Mouse (Mus musculus) thymus, postnatal 14 days (tissue): Measurements from ENCODE around the gene Slc45a3.
A peak's percentile ranks its signal among the peaks of the same experiment; 100 is the strongest.

Source experiments
- DNase-seq: peaks from one replicate; pipeline ENCODE4 v3.0.0; 2021

The Slc45a3 gene

GRCm38 (mm10) chr1:131965818-131966217 is 3.1 kb downstream of the Slc45a3 start:
- DNase-seq = no peak

- peak; percentile 41 for DNase-seq
Observed at GRCm38 (mm10) chr1:131967336-131967735, 4.6 kb downstream of the Slc45a3 start.

- DNase-seq = no peak
Observed at GRCm38 (mm10) chr1:131968556-131968955, 5.8 kb downstream of the Slc45a3 start.

- DNase-seq = no peak
Observed at GRCm38 (mm10) chr1:131968983-131969382, 6.2 kb downstream of the Slc45a3 start.

- no peak for DNase-seq
Observed at GRCm38 (mm10) chr1:131969825-131970224, 7.1 kb downstream of the Slc45a3 start.

GRCm38 (mm10) chr1:131970322-131970660 is 7.5 kb downstream of the Slc45a3 start:
- no peak for DNase-seq

GRCm38 (mm10) chr1:131970661-131971520 is 8.1 kb downstream of the Slc45a3 start:
- DNase-seq = peak; percentile 37

GRCm38 (mm10) chr1:131971771-131972497 is 9.2 kb downstream of the Slc45a3 start:
- peak; percentile 45 for DNase-seq

- no peak for DNase-seq
Observed at GRCm38 (mm10) chr1:131972498-131973334, 9.9 kb downstream of the Slc45a3 start.

GRCm38 (mm10) chr1:131973991-131974390 is 11.2 kb downstream of the Slc45a3 start:
- no peak for DNase-seq

- no peak for DNase-seq
Observed at GRCm38 (mm10) chr1:131976886-131977285, 14.1 kb downstream of the Slc45a3 start.

GRCm38 (mm10) chr1:131980471-131980870 is 17.7 kb downstream of the Slc45a3 start:
- no peak for DNase-seq

GRCm38 (mm10) chr1:131981378-131982013 is 18.7 kb downstream of the Slc45a3 start:
- DNase-seq = peak; percentile 82

GRCm38 (mm10) chr1:131982907-131983306 is 20.1 kb downstream of the Slc45a3 start:
- peak; percentile 89 for DNase-seq

- DNase-seq = no peak
Observed at GRCm38 (mm10) chr1:131983806-131984205, 21.0 kb downstream of the Slc45a3 start.

GRCm38 (mm10) chr1:131987432-131987831 is 24.7 kb downstream of the Slc45a3 start:
- DNase-seq = no peak

- no peak for DNase-seq
Observed at GRCm38 (mm10) chr1:131989476-131989875, 26.7 kb downstream of the Slc45a3 start.

- DNase-seq = no peak
Observed at GRCm38 (mm10) chr1:131990083-131990760, 27.5 kb downstream of the Slc45a3 start.

- DNase-seq = no peak
Observed at GRCm38 (mm10) chr1:131992561-131993001, 29.8 kb downstream of the Slc45a3 start.

- DNase-seq = no peak
Observed at GRCm38 (mm10) chr1:131993169-131994040, 30.6 kb downstream of the Slc45a3 start.

GRCm38 (mm10) chr1:131995062-131995461 is 32.3 kb downstream of the Slc45a3 start:
- DNase-seq = peak; percentile 84
